Mouse (Mus musculus) telencephalon, adult 2 months (tissue): Measurements from ENCODE around the gene Sept7.
"Not testable (repeated sequence)": the region's sequence is repeated elsewhere in the genome, so short reads cannot be mapped to it uniquely, and the experiment has no call there.

ENCODE experiments used
- DNase-seq: peaks from one replicate; pipeline ENCODE4 v3.0.0-alpha.2; 2011; ENCODE audit warnings: low read depth, low spot score

Sept7 gene

GRCm38 (mm10) chr9:25253478-25253824, 1.2 kb downstream of the Sept7 start:
- DNase-seq: no peak

- no peak for DNase-seq
These were observed 8.2 kb downstream of the Sept7 start for GRCm38 (mm10) chr9:25260411-25260810.

- no peak for DNase-seq
These were observed 8.7 kb downstream of the Sept7 start for GRCm38 (mm10) chr9:25260979-25261378.

- no peak for DNase-seq
These were observed 9.8 kb downstream of the Sept7 start for GRCm38 (mm10) chr9:25262087-25262486.

- no peak for DNase-seq
These were observed 13.6 kb downstream of the Sept7 start for GRCm38 (mm10) chr9:25265795-25266194.

GRCm38 (mm10) chr9:25267133-25267532, 14.9 kb downstream of the Sept7 start:
- no peak for DNase-seq

GRCm38 (mm10) chr9:25267574-25267973, 15.3 kb downstream of the Sept7 start:
- no peak for DNase-seq

GRCm38 (mm10) chr9:25271902-25272301, 19.7 kb downstream of the Sept7 start:
- DNase-seq: no peak

GRCm38 (mm10) chr9:25289796-25290195, 37.6 kb downstream of the Sept7 start:
- DNase-seq: no peak

- peak; percentile 49 for DNase-seq
These were observed 57.4 kb downstream of the Sept7 start for GRCm38 (mm10) chr9:25309505-25310182.

- no peak for DNase-seq
These were observed 62.1 kb downstream of the Sept7 start for GRCm38 (mm10) chr9:25314304-25314703.

GRCm38 (mm10) chr9:25317827-25318505, 65.7 kb downstream of the Sept7 start:
- DNase-seq: no peak

- DNase-seq: not testable (repeated sequence)
These were observed 67.4 kb downstream of the Sept7 start for GRCm38 (mm10) chr9:25319676-25320075.

GRCm38 (mm10) chr9:25327727-25328370, 75.6 kb downstream of the Sept7 start:
- DNase-seq: no peak

GRCm38 (mm10) chr9:25328946-25329723, 76.9 kb downstream of the Sept7 start:
- no peak for DNase-seq

- DNase-seq: no peak
These were observed 85.4 kb downstream of the Sept7 start for GRCm38 (mm10) chr9:25337436-25338198.

- DNase-seq: no peak
These were observed 88.2 kb downstream of the Sept7 start for GRCm38 (mm10) chr9:25340412-25340811.

GRCm38 (mm10) chr9:25353775-25354174, 101.5 kb downstream of the Sept7 start:
- no peak for DNase-seq

GRCm38 (mm10) chr9:25355806-25356205, 103.6 kb downstream of the Sept7 start:
- no peak for DNase-seq

- no peak for DNase-seq
These were observed 105.3 kb downstream of the Sept7 start for GRCm38 (mm10) chr9:25357589-25357988.

- no peak for DNase-seq
These were observed 105.8 kb downstream of the Sept7 start for GRCm38 (mm10) chr9:25358018-25358417.
